Mouse (Mus musculus) CD8-positive naive resting alpha-beta T cell, adult 2 months (primary cell): ENCODE results near the gene Diaph2.
"Not testable (repeated sequence)": the region's sequence is repeated elsewhere in the genome, so short reads cannot be mapped to it uniquely, and the experiment has no call there.

ENCODE experiments used
- DNase-seq, 2 experiments: peaks; one replicate each; pipeline ENCODE4 v3.0.0; 2022; ENCODE audit warnings: low read depth in 2 of 2, low spot score in 2 of 2

The Diaph2 gene

GRCm38 (mm10) chrX:130279144-130279543, 529.6 kb downstream of the Diaph2 start:
- no peak for DNase-seq

GRCm38 (mm10) chrX:130281484-130281883, 531.9 kb downstream of the Diaph2 start:
- DNase-seq: no peak

- no peak for DNase-seq
Observed at GRCm38 (mm10) chrX:130287032-130287431, 537.5 kb downstream of the Diaph2 start.

- no peak for DNase-seq
Observed at GRCm38 (mm10) chrX:130289775-130290174, 540.2 kb downstream of the Diaph2 start.

GRCm38 (mm10) chrX:130350808-130351435, 601.4 kb downstream of the Diaph2 start:
- no peak for DNase-seq

- DNase-seq: no peak
Observed at GRCm38 (mm10) chrX:130351480-130351879, 601.9 kb downstream of the Diaph2 start.

- DNase-seq: no peak
Observed at GRCm38 (mm10) chrX:130393508-130394145, 644.1 kb downstream of the Diaph2 start.

GRCm38 (mm10) chrX:130403214-130403613, 653.7 kb downstream of the Diaph2 start:
- DNase-seq: no peak

GRCm38 (mm10) chrX:130407471-130407870, 657.9 kb downstream of the Diaph2 start:
- DNase-seq: not testable (repeated sequence)

GRCm38 (mm10) chrX:130408985-130409384, 659.4 kb downstream of the Diaph2 start:
- DNase-seq: no peak

- DNase-seq: no peak
Observed at GRCm38 (mm10) chrX:130423134-130423533, 673.6 kb downstream of the Diaph2 start.

GRCm38 (mm10) chrX:130451822-130452487, 702.4 kb downstream of the Diaph2 start:
- DNase-seq: no peak

GRCm38 (mm10) chrX:130452488-130452823, 702.9 kb downstream of the Diaph2 start:
- no peak for DNase-seq

- no peak for DNase-seq
Observed at GRCm38 (mm10) chrX:130473133-130473532, 723.6 kb downstream of the Diaph2 start.

GRCm38 (mm10) chrX:130480877-130481276, 731.3 kb downstream of the Diaph2 start:
- no peak for DNase-seq

GRCm38 (mm10) chrX:130502680-130503464, 753.3 kb downstream of the Diaph2 start:
- no peak for DNase-seq

GRCm38 (mm10) chrX:130503465-130503860, 753.9 kb downstream of the Diaph2 start:
- DNase-seq: no peak

GRCm38 (mm10) chrX:130505626-130506025, 756.1 kb downstream of the Diaph2 start:
- DNase-seq: no peak
